In genomic region chr19:46339287-46339971, GRCm38 (mm10) we compare ENCODE assay signal across 8 mouse cellular contexts. TPM values are rescaled to one million over a fixed set of nuclear protein-coding genes. Genes with fewer than 3 reads are reported as not detected.
DNase-seq lines count a peak whose midpoint lies in the region; ATAC-seq and TF ChIP-seq lines count a peak whose summit lies in the region.

No protein-coding gene starts in this region.

- ATAC-seq in heart, embryonic 12.5 days (ENCODE audit: insufficient number of reproducible peaks, low FRiP score) = no peak
- no peak for ATAC-seq in stomach, embryonic 15.5 days (ENCODE audit: insufficient read depth, low FRiP score, low read depth)

- WGBS in kidney, adult 2 months = 57% methylated on average over 7 of the region's 7 CpGs
- 71% methylated on average over 7 of the region's 7 CpGs for WGBS in heart, embryonic 12.5 days
- 70% methylated on average over 7 of the region's 7 CpGs for WGBS in stomach, embryonic 15.5 days

- no peaks in the 10 kb centered on the region for H3K9me3 ChIP-seq in heart, embryonic 12.5 days (replicated peaks)
- H3K9me3 ChIP-seq in megakaryocyte, embryonic 14.5 days = no peaks in the 10 kb centered on the region
- H3K9me3 ChIP-seq in stomach, embryonic 15.5 days = no peaks in the 10 kb centered on the region

- H3K27me3 ChIP-seq in kidney, adult 2 months (replicated peaks; ENCODE audit: control insufficient read depth, insufficient read depth, low read length) = no peaks in the 10 kb centered on the region
- peaks cover 12% of the 10 kb centered on the region; the same call in 1 of the 2 replicates for H3K27me3 ChIP-seq in heart, embryonic 12.5 days (replicated peaks)
- peaks cover 23% of the 10 kb centered on the region for H3K27me3 ChIP-seq in megakaryocyte, embryonic 14.5 days (replicated peaks)
- no peaks in the 10 kb centered on the region for H3K27me3 ChIP-seq in stomach, embryonic 15.5 days (replicated peaks)

- DNase-seq in kidney, adult 2 months = peak; percentile 30
- DNase-seq in kidney, adult 8-10 months = no peak
- peak; percentile 84 for DNase-seq in brain, embryonic 14.5 days (ENCODE audit: low read depth)
- peak; percentile 81 for DNase-seq in left cerebral cortex, postnatal 4 days
- DNase-seq in urinary bladder, postnatal 10 days (ENCODE audit: low spot score) = no peak

- no peak for TF ChIP-seq CTCF in kidney, adult 2 months (conservative IDR thresholded peaks at IDR 0.05; ENCODE audit: insufficient read depth, insufficient read length, low read depth, low read length)
- TF ChIP-seq CTCF in brain, embryonic 14.5 days (IDR thresholded peaks at IDR 0.05; ENCODE audit: borderline replicate concordance, extremely low read depth, insufficient read depth, insufficient read length) = no peak

- H3K4me3 ChIP-seq in kidney, adult 2 months (ENCODE audit: insufficient read depth, low read depth, low read length) = no peak overlapping the region
- no peak overlapping the region for H3K4me3 ChIP-seq in heart, embryonic 12.5 days
- H3K4me3 ChIP-seq in megakaryocyte, embryonic 14.5 days (replicated peaks) = peak overlapping the region; percentile 95
- no peak overlapping the region for H3K4me3 ChIP-seq in stomach, embryonic 15.5 days (replicated peaks)

- peak overlapping the region; percentile 55 for H3K4me2 ChIP-seq in heart, embryonic 12.5 days
- H3K4me2 ChIP-seq in stomach, embryonic 15.5 days = peak overlapping the region; percentile 75; the same call in 1 of the 2 replicates

- H3K4me1 ChIP-seq in kidney, adult 2 months (ENCODE audit: control insufficient read depth, insufficient read depth, low read length) = peaks cover 13% of the 10 kb centered on the region; the same call in 1 of the 2 replicates
- peaks cover 7% of the 10 kb centered on the region for H3K4me1 ChIP-seq in heart, embryonic 12.5 days (replicated peaks)
- H3K4me1 ChIP-seq in megakaryocyte, embryonic 14.5 days = peaks cover 51% of the 10 kb centered on the region
- peaks cover 10% of the 10 kb centered on the region for H3K4me1 ChIP-seq in stomach, embryonic 15.5 days

- no peak overlapping the region for H3K9ac ChIP-seq in heart, embryonic 12.5 days
- H3K9ac ChIP-seq in stomach, embryonic 15.5 days = no peak overlapping the region

- intact Hi-C loops in left cerebral cortex, postnatal 4 days (cut with DNase I) = no loop called here

- H3K27ac ChIP-seq in kidney, adult 2 months (ENCODE audit: insufficient read depth, low read depth, low read length) = peak overlapping the region; percentile 30; the same call in 1 of the 2 replicates
- H3K27ac ChIP-seq in heart, embryonic 12.5 days (ENCODE audit: poor library complexity, severe bottlenecking) = no peak overlapping the region
- peak overlapping the region; percentile 33 for H3K27ac ChIP-seq in stomach, embryonic 15.5 days

- no peaks in the 10 kb centered on the region for H3K36me3 ChIP-seq in kidney, adult 2 months (ENCODE audit: control insufficient read depth, insufficient read depth, low read length)
- H3K36me3 ChIP-seq in heart, embryonic 12.5 days = no peaks in the 10 kb centered on the region
- H3K36me3 ChIP-seq in megakaryocyte, embryonic 14.5 days (replicated peaks; ENCODE audit: low read length) = peaks cover 7% of the 10 kb centered on the region
- H3K36me3 ChIP-seq in stomach, embryonic 15.5 days = no peaks in the 10 kb centered on the region

- no peak for TF ChIP-seq POLR2A in kidney, adult 2 months (IDR thresholded peaks at IDR 0.05; ENCODE audit: low read depth, low read length)
- TF ChIP-seq POLR2A in brain, embryonic 14.5 days (IDR thresholded peaks at IDR 0.05; ENCODE audit: borderline replicate concordance, extremely low read depth, insufficient read depth, insufficient read length, poor library complexity, severe bottlenecking) = no peak

RNA-seq across cellular contexts. Expression of gene Cuedc2, which starts 0.9 kb away (rescaled TPM):
- polyA plus RNA-seq in kidney, adult 2 months (2012; rRNA removed) = 69.8 and 72.0 TPM in 2 replicates
- 206 and 246 TPM in 2 replicates for polyA plus RNA-seq in brain, embryonic 14.5 days (2012; rRNA removed)
- polyA plus RNA-seq in heart, embryonic 12.5 days (2016; fragmentation: Nextera tagmentation; extraction: Ambion mirVana) = 97.7 and 116 TPM in 2 replicates
- total RNA-seq in left cerebral cortex, postnatal 4 days (2021) = 100 to 1,000 TPM; 221 to 222 TPM
- 39.1 and 126 TPM in 2 replicates for polyA plus RNA-seq in megakaryocyte, embryonic 14.5 days (2012; ENCODE audit: insufficient read depth, low replicate concordance)
- 134 and 137 TPM in 2 replicates for polyA plus RNA-seq in stomach, embryonic 15.5 days (2015; fragmentation: Nextera tagmentation; extraction: Ambion mirVana)

RNA-seq across cellular contexts. Expression of gene Mfsd13a, which starts 1.5 kb away (rescaled TPM):
- 34.7 and 43.8 TPM in 2 replicates for polyA plus RNA-seq in kidney, adult 2 months (2012; rRNA removed)
- polyA plus RNA-seq in brain, embryonic 14.5 days (2012; rRNA removed) = 16.1 and 18.2 TPM in 2 replicates
- polyA plus RNA-seq in heart, embryonic 12.5 days (2016; fragmentation: Nextera tagmentation; extraction: Ambion mirVana) = 4.3 and 4.4 TPM in 2 replicates
- total RNA-seq in left cerebral cortex, postnatal 4 days (2021) = 10 to 100 TPM; 16.8 to 18.3 TPM
- polyA plus RNA-seq in megakaryocyte, embryonic 14.5 days (2012; ENCODE audit: insufficient read depth, low replicate concordance) = 8.8 and 9.9 TPM in 2 replicates
- 11.9 and 12.9 TPM in 2 replicates for polyA plus RNA-seq in stomach, embryonic 15.5 days (2015; fragmentation: Nextera tagmentation; extraction: Ambion mirVana)

RNA-seq across cellular contexts. Expression of gene 2310034G01Rik, which starts 10.7 kb away (rescaled TPM):
- 1.5 and 1.6 TPM in 2 replicates for polyA plus RNA-seq in kidney, adult 2 months (2012; rRNA removed)
- 2.1 TPM in 2 replicates for polyA plus RNA-seq in brain, embryonic 14.5 days (2012; rRNA removed)
- polyA plus RNA-seq in heart, embryonic 12.5 days (2016; fragmentation: Nextera tagmentation; extraction: Ambion mirVana) = 0.36 and 1.2 TPM in 2 replicates
- total RNA-seq in left cerebral cortex, postnatal 4 days (2021) = under 1 TPM; 0.42 to 0.82 TPM
- 0.32 TPM in 1 of 2 replicates, not detected in the other for polyA plus RNA-seq in megakaryocyte, embryonic 14.5 days (2012; ENCODE audit: insufficient read depth, low replicate concordance)
- polyA plus RNA-seq in stomach, embryonic 15.5 days (2015; fragmentation: Nextera tagmentation; extraction: Ambion mirVana) = 1.4 and 1.5 TPM in 2 replicates

RNA-seq across cellular contexts. Expression of gene Fbxl15, which starts 11.4 kb away (rescaled TPM):
- polyA plus RNA-seq in kidney, adult 2 months (2012; rRNA removed) = 26.1 and 35.8 TPM in 2 replicates
- 37.1 and 45.9 TPM in 2 replicates for polyA plus RNA-seq in brain, embryonic 14.5 days (2012; rRNA removed)
- polyA plus RNA-seq in heart, embryonic 12.5 days (2016; fragmentation: Nextera tagmentation; extraction: Ambion mirVana) = 9.9 and 10.0 TPM in 2 replicates
- 10 to 100 TPM; 22.3 to 23.4 TPM for total RNA-seq in left cerebral cortex, postnatal 4 days (2021)
- polyA plus RNA-seq in megakaryocyte, embryonic 14.5 days (2012; ENCODE audit: insufficient read depth, low replicate concordance) = 17.4 and 18.6 TPM in 2 replicates
- polyA plus RNA-seq in stomach, embryonic 15.5 days (2015; fragmentation: Nextera tagmentation; extraction: Ambion mirVana) = 16.7 TPM in 2 replicates

RNA-seq across cellular contexts. Expression of gene Psd, which starts 12.5 kb away (rescaled TPM):
- polyA plus RNA-seq in kidney, adult 2 months (2012; rRNA removed) = 1.9 and 2.7 TPM in 2 replicates
- 292 and 297 TPM in 2 replicates for polyA plus RNA-seq in brain, embryonic 14.5 days (2012; rRNA removed)
- 12.0 and 13.4 TPM in 2 replicates for polyA plus RNA-seq in heart, embryonic 12.5 days (2016; fragmentation: Nextera tagmentation; extraction: Ambion mirVana)
- 100 to 1,000 TPM; 670 to 671 TPM for total RNA-seq in left cerebral cortex, postnatal 4 days (2021)
- 0.19 TPM in 1 of 2 replicates, not detected in the other for polyA plus RNA-seq in megakaryocyte, embryonic 14.5 days (2012; ENCODE audit: insufficient read depth, low replicate concordance)
- 52.9 and 54.7 TPM in 2 replicates for polyA plus RNA-seq in stomach, embryonic 15.5 days (2015; fragmentation: Nextera tagmentation; extraction: Ambion mirVana)

Comparison
In these comparisons a context has a peak if more than half of its experiments do, and no peak if none do; other contexts are left out.
1. DNase-seq: peak in kidney, adult 2 months (single experiment), brain, embryonic 14.5 days (single experiment) and left cerebral cortex, postnatal 4 days (single experiment); none in kidney, adult 8-10 months (0 of 2) and urinary bladder, postnatal 10 days (single experiment).